Mouse (Mus musculus) B cell, adult 2 months (primary cell): ENCODE data around the gene Hoxa2.

Experiments used
- DNase-seq, 2 experiments: peaks; one replicate each; pipeline ENCODE4 v3.0.0; 2022

The Hoxa2 gene

DNA sequence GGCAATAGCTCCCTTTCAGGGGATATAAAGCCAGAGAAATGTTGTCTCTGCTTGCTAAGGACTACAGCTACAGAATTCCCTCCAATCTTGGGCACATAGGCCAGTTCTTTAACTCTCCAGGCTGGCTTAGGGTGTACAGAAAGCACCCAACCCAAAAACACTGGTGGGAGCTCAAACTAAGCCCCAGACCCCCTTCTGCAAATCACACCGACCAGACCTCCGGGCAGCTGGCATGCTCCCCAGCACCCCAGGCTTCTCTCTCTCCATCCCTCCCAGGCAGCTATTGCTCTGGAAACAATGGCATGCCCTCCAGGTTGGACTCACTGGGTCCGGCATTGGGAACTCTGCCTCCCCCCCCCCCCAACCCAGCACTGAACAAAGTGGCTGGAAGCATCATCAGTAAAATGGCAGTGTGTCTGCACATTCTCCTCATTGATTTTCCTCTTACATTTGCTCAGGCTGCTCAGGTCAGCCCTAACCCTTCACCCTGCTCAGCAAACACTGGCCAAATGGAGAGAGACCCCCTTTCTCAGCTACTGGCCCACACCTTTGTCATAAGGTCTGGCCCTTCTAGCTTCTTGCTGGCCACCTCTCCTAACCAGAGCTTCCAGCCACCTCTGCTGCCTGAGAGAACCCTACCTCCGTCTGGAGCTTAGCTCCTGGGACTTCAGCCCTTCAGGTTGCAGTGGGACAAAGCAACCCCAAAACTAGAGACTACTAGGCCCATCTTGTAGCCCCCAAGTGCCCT is 14.5 kb upstream of the Hoxa2 start:
- no peak for DNase-seq

DNA sequence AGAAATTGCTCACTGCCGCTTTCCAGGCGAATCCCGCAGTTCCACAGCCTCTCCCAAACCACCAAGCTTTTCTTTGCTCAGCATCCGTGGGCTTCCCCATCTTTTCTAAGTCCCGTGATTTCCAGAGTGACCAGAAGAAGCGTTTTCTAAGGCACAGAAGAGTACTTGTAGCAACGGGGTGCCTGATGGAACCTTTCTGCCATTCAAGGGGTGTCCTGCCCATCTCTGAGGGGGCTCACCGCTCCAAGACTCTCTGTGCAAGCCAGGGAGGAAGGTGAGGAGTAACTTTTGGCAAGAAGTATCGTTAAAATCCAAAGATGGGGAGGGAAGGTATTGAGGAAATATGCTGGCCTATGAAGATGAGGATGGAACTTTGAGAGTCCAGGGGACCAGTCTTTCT is 13.2 kb upstream of the Hoxa2 start:
- DNase-seq = no peak

DNA sequence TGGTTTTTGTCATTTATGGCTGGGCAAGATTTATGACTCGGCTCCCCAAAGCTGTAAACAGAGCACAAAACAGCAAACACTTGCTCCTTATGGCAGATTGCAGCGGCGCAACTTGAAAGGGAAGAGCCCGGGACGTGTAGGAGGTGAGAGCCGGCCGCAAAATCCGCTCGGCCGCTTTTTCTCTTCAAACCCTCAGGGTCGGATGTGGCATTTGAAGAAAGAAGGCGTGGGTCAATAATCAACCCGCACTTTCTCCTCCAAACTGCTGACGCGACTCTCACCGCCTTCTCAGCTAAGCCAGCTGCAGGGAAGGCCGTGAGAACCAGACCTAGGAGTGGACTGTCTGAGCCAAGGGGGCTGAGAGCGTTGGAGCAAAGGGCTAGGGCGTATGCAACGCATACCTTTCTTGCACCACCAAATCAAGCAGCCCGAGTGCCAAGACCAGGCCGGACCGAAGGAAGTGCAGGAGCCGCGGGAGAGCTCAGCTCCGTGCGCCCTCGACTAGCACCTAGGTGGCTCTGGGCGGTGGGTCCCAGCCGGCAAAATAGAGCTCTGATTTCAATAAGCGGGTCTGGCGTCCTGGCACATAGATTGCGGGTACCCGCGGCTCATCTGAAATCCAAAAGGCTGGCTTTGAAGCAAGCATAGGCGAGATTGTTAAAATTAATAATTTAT is 12.6 kb upstream of the Hoxa2 start, which contains the start of gene 5730596B20Rik:
TSS of gene 5730596B20Rik (plus strand) at position 438 of the 675 bp plus-strand sequence.
- DNase-seq = no peak

DNA sequence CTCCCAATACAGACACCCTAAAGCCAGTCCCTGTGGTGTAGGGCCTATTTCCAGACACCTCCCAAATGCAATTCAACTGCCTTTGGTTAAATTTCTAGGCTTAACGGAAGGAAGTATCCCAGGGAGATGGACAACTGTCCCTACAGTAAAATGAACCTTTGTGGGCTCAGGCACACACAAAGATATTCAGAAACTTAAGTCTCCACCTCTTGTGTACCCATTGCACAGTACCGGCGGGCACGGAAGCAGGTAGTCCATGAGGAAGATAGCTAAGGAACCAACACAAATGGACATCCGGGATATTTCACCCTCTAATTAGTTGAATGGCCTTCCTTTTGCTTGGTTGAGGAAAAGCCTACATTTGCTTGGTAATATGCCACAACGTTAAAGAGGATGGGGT is 11.8 kb upstream of the Hoxa2 start:
- DNase-seq = no peak

DNA sequence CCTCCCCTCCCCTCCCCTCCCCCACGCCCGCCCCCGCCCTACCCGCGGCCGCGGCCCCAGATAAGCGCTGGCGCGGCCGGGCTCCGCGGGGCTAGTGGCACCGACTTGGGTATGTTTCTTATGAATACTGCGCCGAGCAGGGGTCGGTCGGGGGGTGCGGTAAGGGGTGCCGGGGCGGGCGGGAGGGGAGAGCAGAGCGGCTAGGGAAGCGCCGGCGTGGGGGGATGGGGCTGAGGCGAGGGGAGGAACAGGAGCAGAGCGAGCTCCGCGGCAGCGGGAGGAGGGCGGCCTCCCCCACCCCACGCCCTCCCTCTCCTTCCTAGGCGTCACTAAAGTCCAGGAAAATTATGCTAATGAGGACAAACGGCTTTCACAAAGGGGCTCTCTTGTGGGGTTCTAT is 11.2 kb upstream of the Hoxa2 start:
- DNase-seq = no peak

DNA sequence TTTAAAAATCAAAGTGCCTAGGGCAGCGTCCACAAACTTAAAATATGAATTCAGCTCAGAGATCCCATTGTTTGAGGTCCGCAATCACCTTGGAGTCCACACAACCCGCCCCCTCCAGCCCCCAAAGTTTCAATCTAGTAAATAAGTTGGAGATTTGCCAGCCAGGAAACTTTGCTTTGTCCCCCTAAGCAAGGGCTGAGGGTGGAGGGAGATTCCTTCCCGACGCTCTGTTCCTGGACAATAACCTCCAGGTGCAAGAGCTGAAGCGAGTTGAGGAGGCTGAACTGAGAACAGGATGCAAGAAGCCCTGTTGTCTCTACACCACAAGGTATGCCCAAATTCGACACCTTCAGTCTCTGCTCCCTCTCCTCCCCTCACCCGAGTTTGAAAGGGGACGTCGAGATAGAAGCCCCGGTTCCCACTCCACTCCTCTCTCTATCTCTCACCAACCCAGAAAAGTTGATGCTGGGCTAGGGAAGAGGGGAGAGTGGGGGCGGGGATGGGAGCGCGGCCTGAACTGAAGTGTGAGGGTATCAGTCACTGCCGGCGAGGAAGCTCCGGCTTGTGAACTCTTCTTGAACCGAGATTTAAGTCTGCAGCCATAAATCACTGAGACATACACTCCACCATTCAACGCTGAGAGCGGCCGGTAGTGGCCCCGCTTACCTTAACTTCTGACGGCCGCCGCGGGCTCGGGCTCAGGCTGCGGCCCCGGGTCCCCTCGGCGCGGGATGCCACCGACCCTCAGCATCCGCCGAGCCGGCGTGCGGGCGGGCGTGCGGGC is 10.5 kb upstream of the Hoxa2 start:
- DNase-seq = no peak

DNA sequence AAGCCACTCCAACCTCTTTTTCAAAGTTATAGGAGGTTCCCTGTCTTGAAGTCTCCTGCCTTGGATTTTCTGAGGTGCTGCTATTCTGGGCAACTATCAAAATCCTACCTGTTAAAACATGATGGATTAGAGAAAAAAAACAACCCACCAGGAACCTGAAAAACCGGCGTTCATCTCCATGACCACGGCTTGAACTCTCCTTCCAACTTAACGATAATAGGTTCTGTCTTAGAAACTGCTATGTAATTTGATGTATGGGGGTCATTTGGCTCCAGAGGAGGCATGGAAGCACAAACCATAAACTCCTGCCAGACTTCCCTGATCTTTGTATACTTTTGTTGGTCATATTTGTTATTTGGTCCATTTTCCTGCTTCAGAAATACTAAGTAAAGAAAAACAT is 9.0 kb upstream of the Hoxa2 start:
- DNase-seq = no peak

DNA sequence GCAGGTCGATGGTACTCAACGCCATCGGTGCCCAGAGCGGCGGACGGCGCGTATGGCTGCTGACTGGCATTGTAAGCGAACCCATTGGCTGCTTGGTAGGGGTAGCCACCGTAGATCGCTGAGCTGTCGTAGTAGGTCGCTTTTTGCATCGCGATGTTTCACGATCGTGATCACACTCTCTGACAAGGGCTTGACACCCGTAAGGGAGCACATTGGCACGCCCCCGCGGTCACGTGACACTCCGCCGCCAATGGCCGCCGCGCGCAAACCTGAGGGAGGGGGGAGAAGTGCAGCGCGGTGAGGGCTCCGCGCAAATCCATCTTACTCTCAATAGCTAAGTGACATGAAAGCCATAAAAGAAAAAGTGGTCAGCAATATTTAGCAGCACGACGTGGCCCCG is 7.9 kb upstream of the Hoxa2 start:
- no peak for DNase-seq

DNA sequence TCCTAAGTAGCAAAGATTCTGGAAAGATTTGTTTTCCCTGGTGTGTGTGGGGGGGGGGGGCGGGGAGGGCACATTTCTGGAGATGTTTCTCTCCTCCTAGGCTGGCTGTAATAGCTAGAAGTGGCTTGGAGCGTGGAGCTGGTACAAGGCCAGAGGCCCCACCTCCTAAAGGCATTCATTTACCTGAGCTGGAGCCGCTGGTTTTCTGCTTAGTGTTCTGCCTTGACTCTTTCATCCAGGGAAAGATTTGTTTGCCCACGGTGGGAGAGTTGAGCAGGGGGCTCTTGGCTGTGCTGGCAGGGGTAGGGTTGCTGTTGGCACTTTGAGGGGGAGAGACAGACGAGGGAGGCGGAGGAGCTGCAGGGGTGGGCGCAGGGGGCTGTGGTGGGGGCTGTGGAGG is 7.3 kb upstream of the Hoxa2 start:
- DNase-seq = no peak

DNA sequence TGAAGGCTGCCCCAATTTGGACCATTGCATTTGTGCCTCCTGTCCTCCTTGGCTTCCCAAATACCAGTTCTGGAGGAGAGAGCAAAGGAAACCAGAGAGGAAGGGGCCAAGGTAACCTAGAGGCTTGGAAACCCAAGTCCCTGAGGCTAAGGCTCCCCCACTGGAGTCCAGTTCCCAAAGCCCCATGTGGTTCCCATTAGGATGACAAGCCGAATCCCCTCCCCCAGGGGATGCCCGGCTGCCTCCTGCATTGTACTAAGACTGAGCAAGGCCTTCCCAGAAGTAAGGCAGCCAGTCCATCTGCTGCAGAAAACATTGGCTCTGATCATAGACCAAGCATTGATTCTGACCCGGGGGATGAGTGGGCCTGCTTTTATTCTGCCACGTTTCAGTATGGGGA is 6.7 kb upstream of the Hoxa2 start:
- no peak for DNase-seq

DNA sequence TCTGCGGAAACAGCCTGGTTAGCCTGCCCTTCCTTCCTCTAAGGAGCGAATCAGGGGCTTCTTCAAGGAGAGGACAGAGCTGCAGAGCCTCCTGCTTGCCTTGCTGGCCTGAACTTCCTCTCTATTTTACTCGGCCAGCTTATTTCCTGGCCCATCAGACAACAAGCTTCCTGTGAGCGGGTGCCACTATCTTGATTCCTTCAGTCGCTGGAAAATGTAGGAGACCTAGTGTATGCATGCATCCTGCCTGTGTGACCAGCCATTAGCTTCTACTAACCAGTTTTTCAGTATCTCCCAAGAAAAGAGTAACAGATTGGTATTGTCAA is 6.2 kb upstream of the Hoxa2 start:
- DNase-seq = no peak

DNA sequence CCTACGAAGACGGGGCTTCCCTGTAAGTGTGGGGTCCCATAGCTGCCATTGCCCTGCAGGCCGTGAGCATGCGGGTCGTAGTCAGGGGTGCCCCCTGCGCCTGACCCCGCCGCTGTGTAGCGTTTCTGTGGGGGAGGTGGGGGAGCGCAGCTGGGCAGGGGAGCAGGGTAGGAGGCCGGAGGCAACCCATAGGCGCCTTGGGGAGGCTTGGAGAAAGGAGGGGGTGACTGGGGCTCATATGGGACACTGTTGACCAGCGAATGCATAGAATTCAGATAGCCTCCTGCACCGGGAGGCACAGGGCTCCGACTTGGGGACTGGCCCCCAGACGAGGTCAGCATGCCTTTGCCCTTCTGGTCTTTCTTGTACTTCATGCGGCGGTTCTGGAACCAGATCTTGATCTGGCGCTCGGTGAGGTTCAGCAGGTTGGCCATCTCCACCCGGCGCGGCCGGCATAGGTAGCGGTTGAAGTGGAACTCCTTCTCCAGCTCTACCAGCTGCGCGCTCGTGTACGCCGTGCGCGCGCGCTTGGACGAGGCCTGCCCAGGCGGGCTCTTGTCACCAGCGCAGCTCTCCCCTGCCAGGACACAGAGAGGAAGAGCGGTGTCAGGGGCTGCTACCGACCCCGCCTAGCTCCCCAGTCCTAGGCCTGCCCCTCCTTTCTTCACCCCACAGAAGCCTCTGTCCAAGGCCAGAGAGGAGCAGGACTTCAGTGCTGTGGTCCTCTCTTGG is 5.7 kb upstream of the Hoxa2 start:
- no peak for DNase-seq

DNA sequence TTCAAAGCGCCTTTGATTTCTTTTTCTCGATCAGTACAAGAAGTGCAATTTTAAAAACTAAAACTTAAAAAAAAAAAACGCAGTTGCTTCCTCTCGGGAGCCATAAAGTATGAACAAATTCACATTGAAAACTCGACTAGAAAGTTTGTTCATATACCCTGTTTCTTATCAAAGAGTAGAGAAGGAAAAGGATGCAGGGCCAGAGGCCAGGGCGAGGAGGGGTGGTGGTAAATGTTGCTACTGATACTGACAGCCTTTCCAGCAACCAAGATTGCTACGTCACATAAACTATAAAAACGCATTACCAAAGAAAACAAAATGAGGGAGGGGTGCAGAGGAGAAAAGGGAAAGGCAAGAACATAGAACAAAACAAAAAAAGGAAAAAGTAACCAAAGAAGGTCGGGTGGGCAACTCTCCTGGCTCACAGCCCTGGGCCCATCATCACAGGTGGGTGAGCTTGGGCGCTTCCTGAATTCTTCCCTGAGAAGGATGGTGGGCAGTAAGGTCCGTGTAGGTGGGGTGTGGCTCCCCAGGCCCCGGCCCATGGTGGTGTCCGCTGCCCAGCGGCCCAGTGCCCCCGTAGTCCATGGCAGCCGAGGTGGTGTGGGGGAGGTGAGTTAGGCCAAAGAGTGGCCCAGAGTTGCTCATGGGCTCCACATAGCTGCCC is 5.0 kb upstream of the Hoxa2 start:
- no peak for DNase-seq

DNA sequence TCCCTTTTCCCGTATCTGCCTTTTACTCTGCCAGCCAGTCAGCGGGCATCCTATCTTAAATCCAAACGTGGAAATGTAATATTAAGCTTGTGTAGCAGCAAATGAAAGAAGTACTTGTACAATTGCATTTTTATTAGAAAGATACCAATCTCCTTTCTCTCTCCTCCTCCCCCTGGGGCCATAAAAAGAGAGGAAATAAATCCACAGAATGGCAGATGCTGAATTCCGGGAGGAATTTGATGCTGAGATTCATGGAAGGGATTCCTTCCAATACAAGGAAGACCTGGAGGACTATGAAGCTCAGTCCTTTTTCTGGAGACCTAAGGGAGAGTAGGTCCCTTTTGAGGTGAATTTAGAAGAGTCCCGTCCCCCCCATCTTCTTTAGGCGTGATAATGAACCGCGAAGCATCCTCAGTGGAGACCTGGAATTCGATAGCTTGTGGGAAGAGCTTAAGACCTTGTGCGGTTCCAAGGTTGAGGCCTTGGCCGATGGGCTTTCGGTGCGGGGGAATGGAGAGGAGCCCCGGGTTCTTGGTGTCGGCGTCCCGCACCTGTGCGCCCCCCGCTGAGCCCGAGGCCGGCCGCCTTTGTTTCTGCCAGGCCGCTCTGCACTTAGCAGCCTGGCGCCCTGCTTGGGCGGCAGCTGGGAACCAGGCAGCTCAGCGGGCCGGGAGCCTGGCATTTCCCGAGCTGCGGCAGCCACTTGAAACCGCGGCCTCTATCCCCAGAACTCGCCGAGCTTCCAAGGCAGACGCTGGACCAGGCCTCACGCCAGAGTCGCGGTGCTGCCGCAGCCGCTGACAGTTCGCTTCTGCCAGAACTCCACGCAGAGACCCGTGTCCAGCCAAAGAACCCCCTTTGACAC is 3.8 kb upstream of the Hoxa2 start:
- DNase-seq = no peak

DNA sequence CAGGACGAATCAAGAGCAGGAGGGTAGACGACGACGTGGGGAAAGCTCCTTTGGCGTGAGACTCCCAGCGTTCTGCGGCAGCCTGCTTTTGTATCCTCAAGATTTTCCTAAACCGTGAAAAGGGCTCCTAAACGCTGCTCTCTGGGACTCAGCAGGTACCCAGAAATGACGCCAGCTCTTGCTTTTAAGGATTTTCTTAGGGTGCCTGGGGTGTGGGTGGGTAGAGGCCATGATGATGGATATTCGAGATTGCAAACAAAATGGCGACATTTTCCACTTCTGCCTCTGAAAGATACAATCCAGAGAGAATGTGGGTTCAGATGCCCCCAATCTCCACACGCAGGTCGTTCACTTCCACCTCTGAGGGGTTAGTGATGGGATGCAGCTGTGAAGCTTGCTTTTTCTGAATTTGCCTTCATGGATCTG is 3.1 kb upstream of the Hoxa2 start:
- DNase-seq = no peak

DNA sequence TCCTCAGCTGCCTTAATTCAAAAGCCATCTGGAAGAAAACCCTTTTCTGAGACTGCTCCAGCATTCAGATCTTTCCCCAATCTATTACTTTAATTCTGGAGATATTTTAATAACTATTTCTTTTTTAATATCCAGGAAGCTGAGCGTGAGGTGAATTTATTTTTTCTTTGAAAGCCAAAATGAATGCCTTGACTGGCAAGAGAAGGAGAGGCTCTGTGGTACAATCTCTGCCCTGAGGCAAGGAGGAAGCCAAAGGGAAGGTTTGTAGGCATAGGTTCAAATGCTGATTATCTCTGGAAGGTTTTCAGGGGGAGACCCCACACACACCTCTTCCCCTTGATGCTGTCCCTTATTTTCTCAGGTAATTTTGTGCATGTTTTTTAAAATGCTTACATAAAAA is 2.5 kb upstream of the Hoxa2 start:
- no peak for DNase-seq

DNA sequence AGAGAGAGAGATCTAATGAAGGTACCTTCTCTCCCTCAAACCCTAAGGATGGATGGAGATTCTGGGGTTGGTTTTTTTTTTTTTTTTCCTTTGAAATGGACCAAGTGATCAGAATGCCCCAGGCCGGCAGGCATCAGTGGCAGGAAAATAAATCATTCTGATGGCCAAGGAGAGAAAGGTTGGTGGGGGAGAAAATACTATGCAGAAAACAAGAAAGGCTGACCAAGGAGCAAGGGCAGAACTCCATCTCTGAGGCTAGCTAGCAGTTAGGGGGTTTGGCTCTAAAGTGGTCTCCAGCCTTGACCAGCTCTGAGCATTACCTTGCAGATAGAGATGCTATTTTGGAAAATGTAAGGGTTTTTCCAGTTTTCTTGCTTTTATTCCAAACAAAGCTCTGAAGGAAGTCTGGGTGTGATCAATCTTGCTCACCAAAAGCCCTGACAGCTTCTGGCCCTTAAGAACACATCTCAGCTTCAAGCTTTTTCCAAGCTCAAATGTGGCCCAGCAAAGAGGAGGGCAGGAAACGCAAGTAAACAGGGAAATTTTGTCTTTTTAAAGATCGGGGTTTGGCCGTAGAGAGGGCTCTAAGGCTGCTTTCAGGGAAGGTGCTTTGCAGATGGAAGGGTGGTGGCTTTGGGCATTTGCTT is 1.9 kb upstream of the Hoxa2 start:
- no peak for DNase-seq

DNA sequence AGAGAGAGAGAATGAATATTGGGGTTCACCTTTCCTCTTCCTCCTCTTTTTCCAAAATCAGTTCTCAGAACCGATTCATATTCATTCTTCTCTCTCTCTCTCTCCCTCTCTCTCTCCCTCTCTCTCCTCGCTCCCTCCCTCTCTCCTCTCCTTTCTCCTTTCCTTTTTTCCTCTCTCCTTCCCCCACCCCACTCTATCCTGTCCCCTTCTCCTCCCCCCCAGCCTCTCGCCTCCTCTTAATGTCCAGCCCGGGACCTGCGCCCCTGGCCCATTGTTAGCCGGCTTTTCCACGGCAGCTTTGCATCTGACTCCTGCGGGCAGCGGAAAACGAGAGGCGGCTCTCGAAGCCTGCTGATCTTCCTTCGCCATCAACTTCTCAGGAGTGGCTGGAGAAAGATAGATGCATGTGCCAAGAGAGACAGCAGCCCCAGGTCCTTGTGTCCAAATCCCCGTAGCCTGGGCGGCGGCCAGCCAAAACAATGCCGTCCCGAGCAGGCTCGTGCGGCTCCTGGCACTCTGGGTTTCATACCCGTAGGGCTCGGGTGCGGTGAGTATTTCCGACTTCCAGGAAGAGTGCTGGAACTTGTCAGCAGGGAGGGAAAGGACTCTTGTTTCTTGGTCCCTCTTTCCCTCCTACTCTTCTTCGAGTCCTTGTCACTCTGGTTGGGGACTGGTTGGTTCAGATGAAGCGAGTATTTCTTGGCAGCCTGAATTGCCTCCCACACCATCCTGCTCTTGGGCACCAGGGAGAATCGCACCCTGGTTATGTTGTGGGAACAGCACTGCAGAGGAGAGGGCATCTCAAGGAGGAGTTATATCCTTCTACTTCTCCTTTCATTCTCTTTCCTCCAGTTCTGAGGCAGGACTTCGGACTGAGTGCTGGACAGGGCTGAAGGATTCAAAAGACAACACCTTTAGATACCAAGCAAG is 1.1 kb upstream of the Hoxa2 start:
- no peak for DNase-seq

DNA sequence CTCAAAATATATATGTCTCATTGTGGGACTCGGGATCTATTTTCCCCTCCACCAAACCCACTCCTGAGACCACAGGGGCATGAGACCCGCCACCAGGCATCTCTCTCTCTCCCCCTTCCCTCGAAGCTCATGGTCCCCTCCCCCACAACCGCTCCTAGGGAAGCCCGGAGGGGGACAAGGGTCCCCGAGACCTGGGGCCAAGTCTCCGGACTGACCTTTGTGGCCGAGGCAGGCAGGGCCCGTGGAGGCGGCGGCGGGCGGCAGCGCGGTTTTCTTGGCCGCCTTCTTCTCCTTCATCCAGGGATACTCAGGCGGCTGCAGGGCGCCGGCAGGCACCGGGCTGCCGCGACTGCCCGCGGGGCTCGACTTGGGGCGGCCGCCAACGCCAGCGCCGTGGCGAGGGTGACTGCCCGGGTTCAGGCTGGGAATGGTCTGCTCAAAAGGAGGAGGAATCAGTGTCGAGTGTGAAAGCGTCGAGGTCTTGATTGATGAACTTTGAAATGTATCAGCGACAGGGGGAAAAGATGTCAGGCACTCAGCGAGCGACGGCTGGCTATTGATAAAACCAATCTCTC is 493 bp downstream of the Hoxa2 start:
- DNase-seq = no peak
